Mouse (Mus musculus) embryo, embryonic 11.5 days (tissue): ENCODE results near the gene Eprs.
"Not testable (repeated sequence)": the region's sequence is repeated elsewhere in the genome, so short reads cannot be mapped to it uniquely, and the experiment has no call there.

Source experiments
- DNase-seq: peaks from one replicate; pipeline ENCODE4 v3.0.0-alpha.2; 2012; ENCODE audit warnings: low read depth, low spot score

Eprs gene

GRCm38 (mm10) chr1:185362677-185363520, at the start of gene Eprs:
Eprs (plus strand) TSS chr1:185363044.
- DNase-seq, result peak; percentile 98

- DNase-seq, result no peak
Observed at GRCm38 (mm10) chr1:185314546-185314945, 48.3 kb upstream of the Eprs start.

GRCm38 (mm10) chr1:185315846-185316568, 46.8 kb upstream of the Eprs start:
- no peak for DNase-seq

GRCm38 (mm10) chr1:185327754-185328345, 35.0 kb upstream of the Eprs start:
- DNase-seq, result not testable (repeated sequence)

GRCm38 (mm10) chr1:185328721-185329610, 33.9 kb upstream of the Eprs start, which contains the start of gene Iars2:
Iars2 (minus strand) TSS chr1:185329396.
- DNase-seq, result peak; percentile 84

- DNase-seq, result no peak
Observed at GRCm38 (mm10) chr1:185329851-185330250, 33.0 kb upstream of the Eprs start.

- DNase-seq, result no peak
Observed at GRCm38 (mm10) chr1:185331364-185331763, 31.5 kb upstream of the Eprs start.

DNA sequence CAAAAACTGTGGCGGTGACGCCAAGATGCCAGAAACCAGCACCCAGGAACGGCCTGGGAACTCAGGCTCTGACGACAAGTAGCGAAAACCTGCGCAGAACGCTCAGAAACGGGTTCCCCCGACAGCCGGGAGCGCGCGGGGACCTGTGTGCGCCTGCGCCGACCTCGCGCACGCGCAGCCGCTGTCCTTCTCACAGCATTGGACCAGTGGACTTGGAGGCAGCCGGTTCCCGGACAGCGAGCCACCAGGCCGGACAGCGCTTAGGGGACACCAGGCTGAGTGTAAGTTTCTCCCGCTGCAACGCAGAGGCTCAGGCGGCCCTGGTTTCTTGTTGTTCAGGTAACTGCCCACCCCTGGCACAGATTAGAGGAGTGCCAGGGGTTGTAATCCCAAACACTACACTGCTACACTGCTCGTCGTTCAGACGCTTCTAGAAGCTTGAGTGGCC, 30.8 kb upstream of the Eprs start, which contains the start of gene Bpnt1:
TSS of gene Bpnt1 (plus strand) at position 167 of the 448 bp plus-strand sequence.
- peak; percentile 82 for DNase-seq

GRCm38 (mm10) chr1:185333651-185334050, 29.2 kb upstream of the Eprs start:
- DNase-seq, result no peak

- no peak for DNase-seq
Observed at GRCm38 (mm10) chr1:185334136-185334535, 28.7 kb upstream of the Eprs start.

DNA sequence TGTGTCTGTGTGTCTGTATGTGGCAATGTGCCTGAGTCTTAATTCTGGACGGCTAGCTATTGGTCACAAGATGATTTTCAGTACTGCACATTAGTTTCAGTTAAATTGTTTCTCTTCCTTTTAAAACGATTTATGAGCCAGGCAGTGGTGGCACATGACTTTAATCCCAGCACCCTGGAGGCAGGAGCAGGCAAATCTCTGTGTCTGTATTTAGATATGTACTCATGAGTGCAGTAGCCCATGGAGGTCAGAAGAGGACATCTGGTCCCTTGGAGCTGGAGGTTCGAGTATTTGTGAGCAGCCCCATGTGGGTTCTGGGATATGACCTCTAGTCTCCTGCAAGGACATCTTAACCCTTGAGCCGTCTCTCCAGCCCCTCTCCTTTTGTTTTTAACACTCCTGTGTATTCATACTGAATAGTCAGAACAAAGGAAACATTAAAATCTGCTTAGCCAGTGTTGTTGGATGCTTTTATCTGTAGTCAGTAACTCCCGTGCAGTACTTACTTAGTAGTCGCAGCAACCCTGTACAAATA, 27.5 kb upstream of the Eprs start:
- no peak for DNase-seq

DNA sequence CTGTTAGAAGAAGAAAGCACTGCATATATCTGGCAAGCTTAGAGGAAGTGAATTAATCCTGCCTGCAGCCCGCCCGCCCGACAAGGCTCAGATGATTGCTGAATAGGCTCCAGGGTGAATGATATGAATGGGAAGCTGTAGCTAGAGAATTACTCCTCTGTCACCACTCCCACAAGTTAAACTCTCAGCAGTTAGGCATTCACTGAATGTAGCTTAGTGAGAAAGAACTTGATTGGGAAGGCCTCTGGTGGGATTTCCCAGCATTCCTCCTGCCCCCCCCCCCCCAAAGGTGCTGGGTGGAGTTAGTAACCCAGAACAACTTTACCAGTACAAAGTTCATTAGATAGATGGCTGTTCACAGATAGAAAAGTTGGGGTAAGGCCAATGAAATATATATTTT, 26.3 kb upstream of the Eprs start:
- DNase-seq, result no peak

GRCm38 (mm10) chr1:185342441-185342840, 20.4 kb upstream of the Eprs start:
- no peak for DNase-seq

- DNase-seq, result no peak
Observed at GRCm38 (mm10) chr1:185343422-185343821, 19.4 kb upstream of the Eprs start.

- no peak for DNase-seq
Observed at GRCm38 (mm10) chr1:185346188-185346587, 16.7 kb upstream of the Eprs start.

- no peak for DNase-seq
Observed at GRCm38 (mm10) chr1:185349741-185350140, 13.1 kb upstream of the Eprs start.

DNA sequence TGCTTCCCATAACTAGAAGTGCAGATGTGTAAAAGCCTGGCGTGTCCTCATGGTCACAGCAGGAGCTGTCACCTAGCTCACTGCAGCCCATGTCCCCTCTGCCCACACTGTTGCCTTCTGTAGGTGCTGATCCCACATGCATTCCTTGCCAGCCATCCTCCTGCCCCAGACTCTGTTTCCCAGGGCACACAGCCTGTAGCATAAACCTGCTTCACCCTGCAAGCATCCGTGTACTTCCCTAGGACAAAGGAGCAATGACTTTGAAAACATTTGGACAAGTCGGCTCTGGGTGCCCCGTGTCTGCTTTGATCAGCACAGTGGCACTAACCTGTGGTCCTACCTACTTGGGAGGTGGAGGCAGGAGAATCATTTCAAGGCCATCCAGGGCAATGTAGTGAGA, 12.2 kb upstream of the Eprs start:
- no peak for DNase-seq

DNA sequence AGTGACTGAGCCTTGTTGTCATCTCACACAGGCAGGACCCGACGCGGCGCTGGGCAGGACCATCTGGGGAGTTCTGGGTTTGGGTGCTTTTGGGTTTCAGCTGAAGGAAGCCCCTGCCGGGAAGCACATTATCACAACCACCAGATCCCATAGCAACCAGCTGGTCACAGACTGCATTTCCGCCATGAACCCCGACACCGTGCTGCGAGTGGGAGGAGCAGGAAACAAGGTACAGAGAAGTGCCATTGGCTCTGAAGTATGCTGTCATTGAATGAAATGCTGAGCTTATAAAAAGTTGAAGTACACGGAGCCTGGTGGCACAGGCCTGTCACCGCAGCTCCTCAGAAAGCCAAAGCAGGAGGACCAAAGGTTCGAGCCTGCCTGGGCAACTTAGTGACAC, 10.7 kb upstream of the Eprs start:
- no peak for DNase-seq

- DNase-seq, result no peak
Observed at GRCm38 (mm10) chr1:185353351-185353750, 9.5 kb upstream of the Eprs start.

DNA sequence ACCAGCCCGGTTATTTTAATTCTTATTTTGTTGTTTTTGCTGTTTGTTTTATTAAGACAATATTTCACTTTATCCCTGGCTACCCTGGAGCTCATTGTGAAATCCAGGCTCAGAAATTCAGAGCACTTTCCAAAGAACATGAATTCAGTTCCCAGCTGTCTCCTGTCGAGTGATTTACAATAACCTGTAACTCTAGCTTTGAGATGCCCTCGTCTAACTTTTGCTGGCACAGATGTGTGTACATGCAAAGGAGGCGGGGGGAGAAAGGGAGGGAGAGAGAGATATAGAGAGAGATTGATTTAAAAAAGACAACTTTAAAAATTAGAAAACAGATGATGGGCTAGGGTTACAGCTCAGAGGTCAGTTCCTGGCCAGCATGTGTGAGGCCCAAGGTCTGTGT, 8.1 kb upstream of the Eprs start:
- DNase-seq, result no peak

GRCm38 (mm10) chr1:185356246-185356645, 6.6 kb upstream of the Eprs start:
- no peak for DNase-seq
